Mouse (Mus musculus): ENCODE results near the gene Ptgfrn. TPM values are rescaled to one million over a fixed set of nuclear protein-coding genes. Genes with fewer than 3 reads are reported as not detected.

Ptgfrn gene
- polyA plus RNA-seq, 1 experiment from 2014 or later, result 10.5 TPM

GRCm38 (mm10) chr3:101021481-101022051, 88.5 kb downstream of the Ptgfrn start:
- no peaks in the 10 kb centered on the region for H3K36me3 ChIP-seq (ENCODE audit: control insufficient read depth, insufficient read depth, low read length)
- no peak overlapping the region for H3K27ac ChIP-seq (ENCODE audit: low read length)
- H3K9ac ChIP-seq (replicated peaks; ENCODE audit: low read depth, low read length), result no peak overlapping the region
- H3K4me1 ChIP-seq (ENCODE audit: control insufficient read depth, insufficient read depth, low read length), result no peaks in the 10 kb centered on the region
- 67% methylated on average over 8 of the region's 8 CpGs for WGBS
- H3K4me2 ChIP-seq (replicated peaks; ENCODE audit: low read depth, low read length), result no peak overlapping the region
- no peak overlapping the region for H3K4me3 ChIP-seq (ENCODE audit: low read depth, low read length)
- H3K27me3 ChIP-seq (ENCODE audit: control insufficient read depth, insufficient read depth, low read length), result no peaks in the 10 kb centered on the region
- H3K9me3 ChIP-seq (ENCODE audit: control insufficient read depth, low read depth, low read length), result no peaks in the 10 kb centered on the region
- ATAC-seq (ENCODE audit: insufficient number of reproducible peaks, insufficient read depth, low FRiP score, low read depth), result no peak

- H3K4me3 ChIP-seq (ENCODE audit: low read depth, low read length), result no peak overlapping the region
- H3K9me3 ChIP-seq (ENCODE audit: control insufficient read depth, low read depth, low read length), result no peaks in the 10 kb centered on the region
- no peak overlapping the region for H3K9ac ChIP-seq (replicated peaks; ENCODE audit: low read depth, low read length)
- no peaks in the 10 kb centered on the region for H3K4me1 ChIP-seq (ENCODE audit: control insufficient read depth, insufficient read depth, low read length)
- WGBS, result 79% methylated on average over 5 of the region's 5 CpGs
- H3K4me2 ChIP-seq (replicated peaks; ENCODE audit: low read depth, low read length), result no peak overlapping the region
- ATAC-seq (ENCODE audit: insufficient number of reproducible peaks, insufficient read depth, low FRiP score, low read depth), result no peak
- H3K27ac ChIP-seq (ENCODE audit: low read length), result no peak overlapping the region
- H3K27me3 ChIP-seq (ENCODE audit: control insufficient read depth, insufficient read depth, low read length), result no peaks in the 10 kb centered on the region
- H3K36me3 ChIP-seq (ENCODE audit: control insufficient read depth, insufficient read depth, low read length), result no peaks in the 10 kb centered on the region
Observed at GRCm38 (mm10) chr3:101021073-101021472, 89.0 kb downstream of the Ptgfrn start.

- no peak overlapping the region for H3K4me3 ChIP-seq (ENCODE audit: low read depth, low read length)
- ATAC-seq (ENCODE audit: insufficient number of reproducible peaks, insufficient read depth, low FRiP score, low read depth), result no peak
- WGBS, result 74% methylated on average over 6 of the region's 6 CpGs
- no peaks in the 10 kb centered on the region for H3K9me3 ChIP-seq (ENCODE audit: control insufficient read depth, low read depth, low read length)
- H3K27me3 ChIP-seq (ENCODE audit: control insufficient read depth, insufficient read depth, low read length), result no peaks in the 10 kb centered on the region
- H3K4me1 ChIP-seq (ENCODE audit: control insufficient read depth, insufficient read depth, low read length), result no peaks in the 10 kb centered on the region
- no peak overlapping the region for H3K27ac ChIP-seq (ENCODE audit: low read length)
- H3K4me2 ChIP-seq (replicated peaks; ENCODE audit: low read depth, low read length), result no peak overlapping the region
- H3K9ac ChIP-seq (replicated peaks; ENCODE audit: low read depth, low read length), result no peak overlapping the region
- no peaks in the 10 kb centered on the region for H3K36me3 ChIP-seq (ENCODE audit: control insufficient read depth, insufficient read depth, low read length)
Observed at GRCm38 (mm10) chr3:101018494-101018893, 91.6 kb downstream of the Ptgfrn start.

DNA sequence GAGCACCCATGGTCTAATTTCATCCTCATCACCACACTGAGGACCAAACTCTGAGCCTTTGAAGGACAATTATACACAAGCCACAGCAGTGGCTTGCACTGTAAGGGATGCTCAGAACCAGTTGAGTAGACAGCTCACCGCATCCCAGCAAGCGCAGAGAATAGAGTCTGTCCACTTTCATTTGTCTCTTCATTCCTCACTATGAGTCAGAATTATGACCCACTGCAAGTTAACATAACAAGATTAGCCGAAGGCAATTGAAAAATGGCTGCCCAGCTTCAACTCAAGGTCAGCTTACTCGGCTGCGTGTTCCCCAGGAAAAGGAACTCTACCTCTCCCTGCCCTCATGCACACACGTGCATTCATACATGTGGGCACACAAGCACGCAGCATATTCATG, 94.0 kb downstream of the Ptgfrn start:
- H3K27me3 ChIP-seq (ENCODE audit: control insufficient read depth, insufficient read depth, low read length), result no peaks in the 10 kb centered on the region
- no peaks in the 10 kb centered on the region for H3K4me1 ChIP-seq (ENCODE audit: control insufficient read depth, insufficient read depth, low read length)
- H3K9ac ChIP-seq (replicated peaks; ENCODE audit: low read depth, low read length), result no peak overlapping the region
- H3K36me3 ChIP-seq (ENCODE audit: control insufficient read depth, insufficient read depth, low read length), result no peaks in the 10 kb centered on the region
- H3K4me3 ChIP-seq (ENCODE audit: low read depth, low read length), result no peak overlapping the region
- no peak overlapping the region for H3K4me2 ChIP-seq (replicated peaks; ENCODE audit: low read depth, low read length)
- 70% methylated on average over 7 of the region's 7 CpGs for WGBS
- no peak overlapping the region for H3K27ac ChIP-seq (ENCODE audit: low read length)
- ATAC-seq (ENCODE audit: insufficient number of reproducible peaks, insufficient read depth, low FRiP score, low read depth), result no peak
- H3K9me3 ChIP-seq (ENCODE audit: control insufficient read depth, low read depth, low read length), result no peaks in the 10 kb centered on the region

GRCm38 (mm10) chr3:101015254-101015653, 94.8 kb downstream of the Ptgfrn start:
- H3K36me3 ChIP-seq (ENCODE audit: control insufficient read depth, insufficient read depth, low read length), result no peaks in the 10 kb centered on the region
- no peak for ATAC-seq (ENCODE audit: insufficient number of reproducible peaks, insufficient read depth, low FRiP score, low read depth)
- H3K27ac ChIP-seq (ENCODE audit: low read length), result no peak overlapping the region
- H3K4me2 ChIP-seq (replicated peaks; ENCODE audit: low read depth, low read length), result no peak overlapping the region
- no peaks in the 10 kb centered on the region for H3K9me3 ChIP-seq (ENCODE audit: control insufficient read depth, low read depth, low read length)
- H3K9ac ChIP-seq (replicated peaks; ENCODE audit: low read depth, low read length), result no peak overlapping the region
- no peak overlapping the region for H3K4me3 ChIP-seq (ENCODE audit: low read depth, low read length)
- no peaks in the 10 kb centered on the region for H3K27me3 ChIP-seq (ENCODE audit: control insufficient read depth, insufficient read depth, low read length)
- no peaks in the 10 kb centered on the region for H3K4me1 ChIP-seq (ENCODE audit: control insufficient read depth, insufficient read depth, low read length)
- 40% methylated on average over 4 of the region's 4 CpGs for WGBS

DNA sequence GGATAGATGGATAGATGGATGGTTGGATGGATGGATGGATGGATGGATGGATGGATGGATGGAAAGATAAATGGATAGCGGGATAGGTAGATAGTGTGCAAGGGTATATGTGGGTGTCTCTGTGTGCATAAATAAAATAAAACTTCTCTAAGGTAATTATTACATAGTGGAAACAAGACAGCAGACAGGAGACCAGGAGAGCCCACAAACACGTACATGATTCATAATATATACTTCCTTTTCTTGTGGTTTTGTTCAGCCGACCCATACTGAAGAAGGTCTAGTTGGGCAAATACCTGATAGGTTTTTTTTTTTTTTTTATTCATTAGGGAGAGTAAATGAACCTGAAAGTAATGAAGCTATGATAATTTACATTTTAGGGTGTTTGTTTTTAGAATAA, 96.5 kb downstream of the Ptgfrn start:
- 85% methylated on average over 3 of the region's 3 CpGs for WGBS
- H3K9me3 ChIP-seq (ENCODE audit: control insufficient read depth, low read depth, low read length), result no peaks in the 10 kb centered on the region
- H3K36me3 ChIP-seq (ENCODE audit: control insufficient read depth, insufficient read depth, low read length), result no peaks in the 10 kb centered on the region
- no peak overlapping the region for H3K27ac ChIP-seq (ENCODE audit: low read length)
- no peaks in the 10 kb centered on the region for H3K4me1 ChIP-seq (ENCODE audit: control insufficient read depth, insufficient read depth, low read length)
- ATAC-seq (ENCODE audit: insufficient number of reproducible peaks, insufficient read depth, low FRiP score, low read depth), result no peak
- no peak overlapping the region for H3K4me2 ChIP-seq (replicated peaks; ENCODE audit: low read depth, low read length)
- no peak overlapping the region for H3K9ac ChIP-seq (replicated peaks; ENCODE audit: low read depth, low read length)
- no peak overlapping the region for H3K4me3 ChIP-seq (ENCODE audit: low read depth, low read length)
- no peaks in the 10 kb centered on the region for H3K27me3 ChIP-seq (ENCODE audit: control insufficient read depth, insufficient read depth, low read length)

- Histone ChIP-seq H3K4me1 (ENCODE audit: control insufficient read depth, insufficient read depth, low read length) (no peaks in the 10 kb centered on the region), H3K4me2 (replicated peaks; ENCODE audit: low read depth, low read length) (no peak overlapping the region), H3K27ac (ENCODE audit: low read length) (no peak overlapping the region), H3K27me3 (ENCODE audit: control insufficient read depth, insufficient read depth, low read length) (no peaks in the 10 kb centered on the region), H3K9ac (replicated peaks; ENCODE audit: low read depth, low read length) (no peak overlapping the region), H3K4me3 (ENCODE audit: low read depth, low read length) (no peak overlapping the region), H3K36me3 (ENCODE audit: control insufficient read depth, insufficient read depth, low read length) (no peaks in the 10 kb centered on the region), H3K9me3 (ENCODE audit: control insufficient read depth, low read depth, low read length) (no peaks in the 10 kb centered on the region)
- 87% methylated on average over 10 of the region's 10 CpGs for WGBS
- no peak for ATAC-seq (ENCODE audit: insufficient number of reproducible peaks, insufficient read depth, low FRiP score, low read depth)
Observed at GRCm38 (mm10) chr3:101013005-101013404, 97.1 kb downstream of the Ptgfrn start.

DNA sequence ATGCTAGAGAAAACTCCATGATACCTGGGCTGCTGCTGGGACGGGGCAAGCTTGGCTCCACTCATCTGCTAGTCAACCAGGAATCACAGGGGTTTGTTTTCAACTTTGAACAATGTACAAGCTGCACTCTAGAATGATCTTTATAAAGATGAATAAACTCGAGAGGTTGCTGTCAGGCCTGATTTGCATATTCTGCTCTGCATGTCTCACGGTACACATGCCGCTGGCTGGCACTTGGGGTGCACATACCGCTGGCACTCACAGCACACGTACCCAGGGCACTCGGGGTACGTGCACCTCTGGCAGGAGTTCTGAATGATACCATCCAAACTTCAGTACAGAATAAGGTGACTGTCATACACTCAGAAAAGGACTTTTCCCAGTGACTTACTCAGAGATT, 97.5 kb downstream of the Ptgfrn start:
- WGBS, result 82% methylated on average over 8 of the region's 8 CpGs
- H3K9me3 ChIP-seq (ENCODE audit: control insufficient read depth, low read depth, low read length), result no peaks in the 10 kb centered on the region
- no peaks in the 10 kb centered on the region for H3K4me1 ChIP-seq (ENCODE audit: control insufficient read depth, insufficient read depth, low read length)
- H3K9ac ChIP-seq (replicated peaks; ENCODE audit: low read depth, low read length), result no peak overlapping the region
- H3K27me3 ChIP-seq (ENCODE audit: control insufficient read depth, insufficient read depth, low read length), result no peaks in the 10 kb centered on the region
- H3K27ac ChIP-seq (ENCODE audit: low read length), result no peak overlapping the region
- ATAC-seq (ENCODE audit: insufficient number of reproducible peaks, insufficient read depth, low FRiP score, low read depth), result no peak
- H3K36me3 ChIP-seq (ENCODE audit: control insufficient read depth, insufficient read depth, low read length), result no peaks in the 10 kb centered on the region
- H3K4me3 ChIP-seq (ENCODE audit: low read depth, low read length), result no peak overlapping the region
- no peak overlapping the region for H3K4me2 ChIP-seq (replicated peaks; ENCODE audit: low read depth, low read length)

- Histone ChIP-seq H3K36me3 (ENCODE audit: control insufficient read depth, insufficient read depth, low read length) (no peaks in the 10 kb centered on the region), H3K4me2 (replicated peaks; ENCODE audit: low read depth, low read length) (no peak overlapping the region), H3K9ac (replicated peaks; ENCODE audit: low read depth, low read length) (no peak overlapping the region), H3K27ac (ENCODE audit: low read length) (no peak overlapping the region), H3K27me3 (ENCODE audit: control insufficient read depth, insufficient read depth, low read length) (no peaks in the 10 kb centered on the region), H3K4me3 (ENCODE audit: low read depth, low read length) (no peak overlapping the region), H3K4me1 (ENCODE audit: control insufficient read depth, insufficient read depth, low read length) (no peaks in the 10 kb centered on the region), H3K9me3 (ENCODE audit: control insufficient read depth, low read depth, low read length) (no peaks in the 10 kb centered on the region)
- 50% methylated on average over 10 of the region's 10 CpGs for WGBS
- 0 out of 2 replicates have a peak, but pooled peaks have one; percentile 33 for ATAC-seq (ENCODE audit: insufficient number of reproducible peaks, insufficient read depth, low FRiP score, low read depth)
Observed at GRCm38 (mm10) chr3:101012131-101012571, 97.9 kb downstream of the Ptgfrn start.

Measured in stomach, embryonic 14.5 days (tissue).